ENCODE assay signal across 8 mouse cellular contexts in the genomic region with DNA sequence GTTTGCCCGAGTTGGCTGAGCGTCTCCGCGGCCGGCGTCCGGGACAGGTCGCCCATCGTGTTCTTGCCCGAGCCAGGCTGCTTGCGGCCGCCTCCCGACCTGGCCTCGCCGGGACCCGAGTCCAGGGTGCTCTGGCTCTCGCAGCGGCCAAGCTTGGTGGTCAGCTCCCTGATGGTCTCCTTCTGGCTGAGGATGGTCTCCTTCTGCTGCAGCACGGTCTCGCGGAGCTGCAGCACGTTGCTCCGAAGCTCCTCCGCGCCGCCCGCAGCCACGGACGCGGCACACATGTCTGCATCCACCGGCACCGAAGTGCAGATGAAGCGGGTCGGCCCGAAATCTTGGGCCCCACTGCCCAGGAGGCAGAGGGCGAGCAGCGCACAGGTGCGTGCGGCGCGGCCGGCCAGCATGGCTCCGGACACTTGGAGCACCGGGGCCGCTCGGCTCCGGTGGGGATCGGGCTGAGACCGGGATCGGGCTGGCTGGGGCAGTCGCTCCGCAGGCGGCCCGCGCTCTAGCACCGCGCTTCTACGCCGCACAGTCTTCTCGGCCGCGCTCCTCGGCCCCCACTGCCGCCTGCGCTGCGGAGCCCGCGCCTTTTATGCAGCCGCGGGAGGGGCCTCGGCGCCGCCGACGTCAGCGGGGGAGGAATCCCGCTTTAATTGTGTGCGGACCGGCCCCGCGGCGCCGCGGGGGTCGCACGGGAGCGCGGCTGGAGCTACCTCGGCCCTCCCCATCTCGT. TPM values are rescaled to one million over a fixed set of nuclear protein-coding genes. Genes with fewer than 3 reads are reported as not detected.
A peak's percentile ranks its signal among the peaks of the same experiment; 100 is the strongest.
DNase-seq lines count a peak whose midpoint lies in the region; ATAC-seq lines count a peak whose summit lies in the region.

A gene (minus strand): TSS at position 571 of the 739 bp plus-strand sequence.

- no peaks in the 10 kb centered on the region for H3K9me3 ChIP-seq in kidney, embryonic 14.5 days (ENCODE audit: control insufficient read depth, low read length)
- no peaks in the 10 kb centered on the region for H3K9me3 ChIP-seq in hindbrain, embryonic 14.5 days (ENCODE audit: control insufficient read depth, low read length)
- no peaks in the 10 kb centered on the region for H3K9me3 ChIP-seq in limb, embryonic 12.5 days
- no peaks in the 10 kb centered on the region for H3K9me3 ChIP-seq in neural tube, embryonic 14.5 days (ENCODE audit: control insufficient read depth, low read length)

- DNase-seq in kidney, postnatal 25 days: no peak
- DNase-seq in WW6 (ENCODE audit: low read depth, low spot score): peak; percentile 22
- DNase-seq in embryo, embryonic 9.5 days (ENCODE audit: extremely low spot score): peak; percentile 53
- peak; percentile 78 for DNase-seq in hindbrain, embryonic 14.5 days (ENCODE audit: low spot score)

- H3K4me3 ChIP-seq in kidney, embryonic 14.5 days (ENCODE audit: low read length): peak within 1 kb of the TSS; percentile 52
- H3K4me3 ChIP-seq in hindbrain, embryonic 14.5 days (replicated peaks; ENCODE audit: low read length): peak within 1 kb of the TSS; percentile 57
- peak within 1 kb of the TSS; percentile 54 for H3K4me3 ChIP-seq in limb, embryonic 12.5 days (replicated peaks)
- peak within 1 kb of the TSS; percentile 76 for H3K4me3 ChIP-seq in neural tube, embryonic 14.5 days (ENCODE audit: low read depth, low read length)

- H3K9ac ChIP-seq in kidney, embryonic 14.5 days (ENCODE audit: low read depth, low read length): peak within 1 kb of the TSS; percentile 58
- H3K9ac ChIP-seq in hindbrain, embryonic 14.5 days: peak within 1 kb of the TSS; percentile 74
- H3K9ac ChIP-seq in limb, embryonic 12.5 days (replicated peaks): peak within 1 kb of the TSS; percentile 65
- H3K9ac ChIP-seq in neural tube, embryonic 14.5 days (replicated peaks; ENCODE audit: low read depth, low read length): peak within 1 kb of the TSS; percentile 76

- no peak within 1 kb of the TSS for H3K27ac ChIP-seq in kidney, embryonic 14.5 days (ENCODE audit: low read depth, low read length)
- H3K27ac ChIP-seq in hindbrain, embryonic 14.5 days: peak within 1 kb of the TSS; percentile 52
- H3K27ac ChIP-seq in limb, embryonic 12.5 days: no peak within 1 kb of the TSS
- H3K27ac ChIP-seq in neural tube, embryonic 14.5 days (ENCODE audit: low read depth, low read length): peak within 1 kb of the TSS; percentile 55

- ATAC-seq in kidney, embryonic 14.5 days (ENCODE audit: low FRiP score, low TSS enrichment): peak; percentile 33; the same call in 1 of the 2 replicates
- ATAC-seq in hindbrain, embryonic 14.5 days (ENCODE audit: low FRiP score): peak; percentile 38
- ATAC-seq in limb, embryonic 12.5 days (ENCODE audit: insufficient number of reproducible peaks, insufficient read depth, low FRiP score, low TSS enrichment, low read depth): no peak
- ATAC-seq in neural tube, embryonic 14.5 days (ENCODE audit: low read depth): peak; percentile 57
- no peak for ATAC-seq in monocyte, adult 5-6 weeks (replicated peaks; ENCODE audit: insufficient number of reproducible peaks, low FRiP score, low TSS enrichment, poor library complexity, severe bottlenecking)

- H3K4me1 ChIP-seq in kidney, embryonic 14.5 days (ENCODE audit: control insufficient read depth, insufficient read depth, low read length): peaks cover 40% of the 10 kb centered on the region
- H3K4me1 ChIP-seq in hindbrain, embryonic 14.5 days (replicated peaks; ENCODE audit: control insufficient read depth, insufficient read depth, low read length): peaks cover 45% of the 10 kb centered on the region
- H3K4me1 ChIP-seq in limb, embryonic 12.5 days (replicated peaks): peaks cover 58% of the 10 kb centered on the region
- H3K4me1 ChIP-seq in neural tube, embryonic 14.5 days (ENCODE audit: control insufficient read depth, insufficient read depth, low read length): peaks cover 54% of the 10 kb centered on the region

- H3K27me3 ChIP-seq in kidney, embryonic 14.5 days (ENCODE audit: control insufficient read depth, insufficient read depth, low read length): peaks cover 71% of the 10 kb centered on the region
- H3K27me3 ChIP-seq in hindbrain, embryonic 14.5 days (ENCODE audit: control insufficient read depth, insufficient read depth, low read length): peaks cover 12% of the 10 kb centered on the region; the same call in 1 of the 2 replicates
- H3K27me3 ChIP-seq in limb, embryonic 12.5 days: peaks cover 100% of the 10 kb centered on the region
- 0 out of 2 replicates have a peak, but pooled peaks cover 3% of the 10 kb centered on the region for H3K27me3 ChIP-seq in neural tube, embryonic 14.5 days (ENCODE audit: control insufficient read depth, insufficient read depth, low read length)

- H3K36me3 ChIP-seq in kidney, embryonic 14.5 days (ENCODE audit: control insufficient read depth, insufficient read depth, low read length): no peaks in the 10 kb centered on the region
- no peaks in the 10 kb centered on the region for H3K36me3 ChIP-seq in hindbrain, embryonic 14.5 days (replicated peaks; ENCODE audit: control insufficient read depth, insufficient read depth)
- no peaks in the 10 kb centered on the region for H3K36me3 ChIP-seq in limb, embryonic 12.5 days
- H3K36me3 ChIP-seq in neural tube, embryonic 14.5 days (ENCODE audit: control insufficient read depth, insufficient read depth, low read length): no peaks in the 10 kb centered on the region

- peak within 1 kb of the TSS; percentile 99 for H3K4me2 ChIP-seq in kidney, embryonic 14.5 days (replicated peaks; ENCODE audit: low read depth, low read length)
- H3K4me2 ChIP-seq in hindbrain, embryonic 14.5 days (replicated peaks): peak within 1 kb of the TSS; percentile 88
- H3K4me2 ChIP-seq in limb, embryonic 12.5 days: peak within 1 kb of the TSS; percentile 98
- H3K4me2 ChIP-seq in neural tube, embryonic 14.5 days (ENCODE audit: low read depth, low read length): peak within 1 kb of the TSS; percentile 97

- under 1% methylated on average over 67 of the region's 90 CpGs for WGBS in kidney, embryonic 14.5 days
- under 1% methylated on average over 86 of the region's 90 CpGs for WGBS in hindbrain, embryonic 14.5 days
- 1% methylated on average over 78 of the region's 90 CpGs for WGBS in limb, embryonic 12.5 days
- WGBS in neural tube, embryonic 14.5 days: under 1% methylated on average over 85 of the region's 90 CpGs

RNA-seq across cellular contexts. Expression of the gene that starts here (rescaled TPM):
- 0.40 and 0.53 TPM in 2 replicates for polyA plus RNA-seq in kidney, embryonic 14.5 days (2014; fragmentation: Nextera tagmentation; extraction: Ambion mirVana)
- 17.4 and 20.5 TPM in 2 replicates for polyA plus RNA-seq in hindbrain, embryonic 14.5 days (2014; fragmentation: Nextera tagmentation; extraction: Ambion mirVana)
- 1.0 and 1.4 TPM in 2 replicates for polyA plus RNA-seq in limb, embryonic 12.5 days (2016; fragmentation: Nextera tagmentation; extraction: Ambion mirVana)
- 23.7 and 27.4 TPM in 2 replicates for polyA plus RNA-seq in neural tube, embryonic 14.5 days (2014; fragmentation: Nextera tagmentation; extraction: Ambion mirVana)
- 0.29 TPM in 1 of 3 replicates, not detected in the others for total RNA-seq in monocyte, adult 5-6 weeks (2017)

Comparison
In these comparisons a context has a peak if more than half of its experiments do, and no peak if none do; other contexts are left out.
1. Peak in ATAC-seq, H3K4me3 ChIP-seq, H3K9ac ChIP-seq and H3K4me2 ChIP-seq in kidney, embryonic 14.5 days; RNA of the gene not detected or under 1 TPM.
2. ATAC-seq: peak in hindbrain, embryonic 14.5 days (single experiment) and neural tube, embryonic 14.5 days (single experiment); none in limb, embryonic 12.5 days (single experiment) and monocyte, adult 5-6 weeks (single experiment).
3. H3K27ac ChIP-seq: peak in hindbrain, embryonic 14.5 days (single experiment) and neural tube, embryonic 14.5 days (single experiment); none in kidney, embryonic 14.5 days (single experiment) and limb, embryonic 12.5 days (single experiment).
4. DNase-seq: peak in WW6 (single experiment), embryo, embryonic 9.5 days (single experiment) and hindbrain, embryonic 14.5 days (single experiment); none in kidney, postnatal 25 days (0 of 2).
5. Peak in every context shown above with its lines, with median percentiles within 50 percentile points of each other: H3K4me2 ChIP-seq, H3K4me3 ChIP-seq and H3K9ac ChIP-seq.